9 mouse cellular contexts compared by ENCODE assay signal in genomic region chr7:4427161-4427912, GRCm38 (mm10). TPM values are rescaled to one million over a fixed set of nuclear protein-coding genes. Genes with fewer than 3 reads are reported as not detected.
DNase-seq lines count a peak whose midpoint lies in the region; ATAC-seq and TF ChIP-seq lines count a peak whose summit lies in the region.
"Had no signal": no experiment of that assay in that cellular context is flagged by ENCODE, and none has a peak within 500 bp of the region (broad histone marks: within the 10 kb centered on the region; RNA-seq: fewer than 3 reads in every experiment).

No protein-coding gene starts in this region.

- dilution Hi-C loops in CH12.LX (cut with MboI; ENCODE audit: extremely low pct_ligation_motif_present, extremely low pct_unique_long_range_greater_than_20kb, low sequenced_read_pairs) = no loop called here

- H3K36me3 ChIP-seq in CH12.LX (replicated peaks in 1 of 2; ENCODE audit: control insufficient read depth in 1 of 2, insufficient read depth in 1 of 2, low read length in 1 of 2) = peaks cover 37 to 85% of the 10 kb centered on the region in 2 experiments
- H3K36me3 ChIP-seq in forebrain, embryonic 11.5 days (ENCODE audit: control insufficient read depth, insufficient read depth, low read length) = no peaks in the 10 kb centered on the region; the same call in 1 of the 2 replicates
- peaks cover 69% of the 10 kb centered on the region for H3K36me3 ChIP-seq in heart, embryonic 15.5 days
- peaks cover 64% of the 10 kb centered on the region for H3K36me3 ChIP-seq in liver, embryonic 12.5 days
- H3K36me3 ChIP-seq in neural tube, embryonic 11.5 days (ENCODE audit: control insufficient read depth, insufficient read depth, low read length) = peaks cover 12% of the 10 kb centered on the region
- H3K36me3 ChIP-seq in stomach, embryonic 16.5 days (ENCODE audit: control insufficient read depth, insufficient read depth, low read length) = peaks cover 17% of the 10 kb centered on the region

- peak; percentile 100 for TF ChIP-seq RAD21 in CH12.LX (IDR thresholded peaks at IDR 0.05; ENCODE audit: low read depth, low read length)

- no peak overlapping the region for H3K9ac ChIP-seq in CH12.LX (ENCODE audit: insufficient read depth, low read depth)
- H3K9ac ChIP-seq in forebrain, embryonic 11.5 days (ENCODE audit: low read length) = no peak overlapping the region
- no peak overlapping the region for H3K9ac ChIP-seq in heart, embryonic 15.5 days
- no peak overlapping the region for H3K9ac ChIP-seq in liver, embryonic 12.5 days
- no peak overlapping the region for H3K9ac ChIP-seq in neural tube, embryonic 11.5 days (ENCODE audit: low read length)
- no peak overlapping the region for H3K9ac ChIP-seq in stomach, embryonic 16.5 days (ENCODE audit: low read length)

- no peak overlapping the region for H3K4me2 ChIP-seq in CH12.LX (ENCODE audit: insufficient read depth, low read depth, poor library complexity, severe bottlenecking)
- H3K4me2 ChIP-seq in forebrain, embryonic 11.5 days (ENCODE audit: low read depth, low read length, severe bottlenecking) = no peak overlapping the region
- H3K4me2 ChIP-seq in heart, embryonic 15.5 days = no peak overlapping the region
- H3K4me2 ChIP-seq in liver, embryonic 12.5 days = no peak overlapping the region
- no peak overlapping the region for H3K4me2 ChIP-seq in neural tube, embryonic 11.5 days (ENCODE audit: low read depth)
- no peak overlapping the region for H3K4me2 ChIP-seq in stomach, embryonic 16.5 days (ENCODE audit: low read depth, low read length)

- peak; percentile 90 for ATAC-seq in forebrain, embryonic 11.5 days (replicated peaks; ENCODE audit: low FRiP score)
- ATAC-seq in heart, embryonic 15.5 days (replicated peaks; ENCODE audit: insufficient number of reproducible peaks, insufficient read depth, low FRiP score, low read depth) = peak; percentile 82
- ATAC-seq in liver, embryonic 12.5 days = peak; percentile 87
- ATAC-seq in neural tube, embryonic 11.5 days (ENCODE audit: insufficient read depth, low FRiP score, low TSS enrichment) = peak; percentile 81
- peak; percentile 91 for ATAC-seq in stomach, embryonic 16.5 days (ENCODE audit: insufficient read depth, low FRiP score)

- TF ChIP-seq EP300 in CH12.LX (IDR thresholded peaks at IDR 0.05; ENCODE audit: low read length) = no peak

- in situ Hi-C loops in CH12.LX (cut with MboI; ENCODE audit: low pct_ligation_motif_present, low pct_unique_long_range_greater_than_20kb, low sequenced_read_pairs) = loop anchor here (10.0 kb wide), 2 partner anchors 303 to 393 kb away; no protein-coding TSS in a partner anchor

- no peaks in the 10 kb centered on the region for H3K79me2 ChIP-seq in CH12.LX (replicated peaks; ENCODE audit: control insufficient read depth, extremely low read depth, insufficient read depth, poor library complexity, severe bottlenecking)

- no peak for TF ChIP-seq POLR2A in CH12.LX (IDR thresholded peaks at IDR 0.05; ENCODE audit: low read depth, low read length)

- no peak overlapping the region for H3K4me3 ChIP-seq in CH12.LX (replicated peaks in 1 of 3; ENCODE audit: low read depth in 2 of 3, low read length in 2 of 3, poor library complexity in 1 of 3)
- no peak overlapping the region for H3K4me3 ChIP-seq in forebrain, embryonic 11.5 days (ENCODE audit: low read depth, low read length)
- H3K4me3 ChIP-seq in heart, embryonic 15.5 days = no peak overlapping the region
- H3K4me3 ChIP-seq in liver, embryonic 12.5 days = no peak overlapping the region
- no peak overlapping the region for H3K4me3 ChIP-seq in neural tube, embryonic 11.5 days (ENCODE audit: low read depth, low read length)
- no peak overlapping the region for H3K4me3 ChIP-seq in stomach, embryonic 16.5 days (replicated peaks; ENCODE audit: low read length)
- H3K4me3 ChIP-seq: megakaryocyte, embryonic 14.5 days had no signal

- H3K27me3 ChIP-seq in CH12.LX (replicated peaks) = no peaks in the 10 kb centered on the region
- H3K27me3 ChIP-seq in forebrain, embryonic 11.5 days (ENCODE audit: control insufficient read depth, insufficient read depth, low read length) = no peaks in the 10 kb centered on the region
- H3K27me3 ChIP-seq in heart, embryonic 15.5 days = no peaks in the 10 kb centered on the region
- H3K27me3 ChIP-seq in liver, embryonic 12.5 days (replicated peaks) = no peaks in the 10 kb centered on the region
- H3K27me3 ChIP-seq in neural tube, embryonic 11.5 days (ENCODE audit: control insufficient read depth, insufficient read depth, low read length) = no peaks in the 10 kb centered on the region
- no peaks in the 10 kb centered on the region for H3K27me3 ChIP-seq in stomach, embryonic 16.5 days (ENCODE audit: control insufficient read depth, insufficient read depth, low read length)
- H3K27me3 ChIP-seq: megakaryocyte, embryonic 14.5 days had no signal

- peak; percentile 100 for TF ChIP-seq CTCF in CH12.LX (conservative IDR thresholded peaks at IDR 0.05 in 1 of 2, IDR thresholded peaks at IDR 0.05 in 1 of 2; ENCODE audit: low read depth in 2 of 2, low read length in 2 of 2)

- H3K4me1 ChIP-seq in CH12.LX (ENCODE audit: control insufficient read depth in 1 of 2, insufficient read depth in 2 of 2) = peaks cover 0 to 30% of the 10 kb centered on the region in 2 experiments; a peak in 3 of 4 replicates
- no peaks in the 10 kb centered on the region for H3K4me1 ChIP-seq in forebrain, embryonic 11.5 days (replicated peaks; ENCODE audit: control insufficient read depth, insufficient read depth, low read length)
- no peaks in the 10 kb centered on the region for H3K4me1 ChIP-seq in heart, embryonic 15.5 days (replicated peaks)
- H3K4me1 ChIP-seq in liver, embryonic 12.5 days = no peaks in the 10 kb centered on the region
- no peaks in the 10 kb centered on the region for H3K4me1 ChIP-seq in neural tube, embryonic 11.5 days (ENCODE audit: control insufficient read depth, insufficient read depth, low read length)
- H3K4me1 ChIP-seq in stomach, embryonic 16.5 days (ENCODE audit: control insufficient read depth, insufficient read depth, low read length) = no peaks in the 10 kb centered on the region

- H3K9me3 ChIP-seq in CH12.LX (replicated peaks; ENCODE audit: low read length) = peaks cover 5% of the 10 kb centered on the region
- no peaks in the 10 kb centered on the region for H3K9me3 ChIP-seq in forebrain, embryonic 11.5 days (ENCODE audit: control insufficient read depth, low read length)
- H3K9me3 ChIP-seq in heart, embryonic 15.5 days (replicated peaks) = no peaks in the 10 kb centered on the region
- H3K9me3 ChIP-seq in liver, embryonic 12.5 days (replicated peaks) = no peaks in the 10 kb centered on the region
- H3K9me3 ChIP-seq in neural tube, embryonic 11.5 days (ENCODE audit: control insufficient read depth, low read length) = no peaks in the 10 kb centered on the region
- H3K9me3 ChIP-seq in stomach, embryonic 16.5 days (replicated peaks; ENCODE audit: control insufficient read depth, low read length) = no peaks in the 10 kb centered on the region

- WGBS in forebrain, embryonic 11.5 days = 79% methylated on average over 7 of the region's 7 CpGs
- 58% methylated on average over 7 of the region's 7 CpGs for WGBS in heart, embryonic 15.5 days
- WGBS in liver, embryonic 12.5 days (ENCODE audit: insufficient replicate concordance) = 53% methylated on average over 7 of the region's 7 CpGs
- 82% methylated on average over 7 of the region's 7 CpGs for WGBS in neural tube, embryonic 11.5 days
- 70% methylated on average over 7 of the region's 7 CpGs for WGBS in stomach, embryonic 16.5 days

- DNase-seq in CH12.LX (ENCODE audit: extremely low read depth) = peak; percentile 97
- peak; percentile 90 for DNase-seq in c-Kit-positive CD71-positive TER-119-negative erythroid progenitor cells, embryonic 14.5 days (ENCODE audit: low read depth)
- peak; percentile 91 for DNase-seq in forebrain, embryonic 11.5 days (ENCODE audit: low spot score)
- DNase-seq in kidney, postnatal 14 days = peak; percentile 92
- DNase-seq in neural tube, embryonic 11.5 days (ENCODE audit: low spot score) = peak; percentile 87

- H3K27ac ChIP-seq in CH12.LX (ENCODE audit: insufficient read depth, low read depth) = no peak overlapping the region
- no peak overlapping the region for H3K27ac ChIP-seq in forebrain, embryonic 11.5 days (ENCODE audit: low read depth, low read length)
- no peak overlapping the region for H3K27ac ChIP-seq in heart, embryonic 15.5 days
- no peak overlapping the region for H3K27ac ChIP-seq in liver, embryonic 12.5 days
- no peak overlapping the region for H3K27ac ChIP-seq in neural tube, embryonic 11.5 days (ENCODE audit: low read depth, low read length)
- no peak overlapping the region for H3K27ac ChIP-seq in stomach, embryonic 16.5 days (ENCODE audit: low read length)

RNA-seq across cellular contexts. Expression of gene Rdh13, which starts 18.1 kb away (rescaled TPM):
- 17.6 and 22.8 TPM in 2 replicates for total RNA-seq in CH12.LX (2012; rRNA removed)
- total RNA-seq in CH12.LX (2014; rRNA removed) = 18.1 and 20.9 TPM in 2 replicates
- 12.3 and 16.4 TPM in 2 replicates for polyA plus RNA-seq in CH12.LX (2012; ENCODE audit: insufficient read length, low read depth)
- 28.4 and 31.0 TPM in 2 replicates for polyA plus RNA-seq in forebrain, embryonic 11.5 days (2014; fragmentation: Nextera tagmentation; extraction: Ambion mirVana)
- 26.1 and 27.9 TPM in 2 replicates for polyA plus RNA-seq in heart, embryonic 15.5 days (2015; fragmentation: Nextera tagmentation; extraction: Ambion mirVana)
- polyA plus RNA-seq in liver, embryonic 12.5 days (2016; fragmentation: Nextera tagmentation; extraction: Ambion mirVana) = 9.8 and 10.4 TPM in 2 replicates
- polyA plus RNA-seq in neural tube, embryonic 11.5 days (2014; fragmentation: Nextera tagmentation; extraction: Ambion mirVana) = 32.2 and 32.6 TPM in 2 replicates
- polyA plus RNA-seq in stomach, embryonic 16.5 days (2015; fragmentation: Nextera tagmentation; extraction: Ambion mirVana) = 28.1 and 32.8 TPM in 2 replicates

RNA-seq across cellular contexts. Expression of gene Gp6, which starts 29.8 kb away (rescaled TPM):
- 0.17 and 0.55 TPM in 2 replicates for total RNA-seq in CH12.LX (2012; rRNA removed)
- 1.6 and 2.0 TPM in 2 replicates for total RNA-seq in CH12.LX (2014; rRNA removed)
- 0.60 and 0.64 TPM in 2 replicates for polyA plus RNA-seq in CH12.LX (2012; ENCODE audit: insufficient read length, low read depth)
- 0.28 and 1.0 TPM in 2 replicates for polyA plus RNA-seq in forebrain, embryonic 11.5 days (2014; fragmentation: Nextera tagmentation; extraction: Ambion mirVana)
- 0.18 and 0.48 TPM in 2 replicates for polyA plus RNA-seq in heart, embryonic 15.5 days (2015; fragmentation: Nextera tagmentation; extraction: Ambion mirVana)
- 5.0 and 5.5 TPM in 2 replicates for polyA plus RNA-seq in liver, embryonic 12.5 days (2016; fragmentation: Nextera tagmentation; extraction: Ambion mirVana)
- polyA plus RNA-seq in neural tube, embryonic 11.5 days (2014; fragmentation: Nextera tagmentation; extraction: Ambion mirVana) = 0.93 and 0.97 TPM in 2 replicates
- polyA plus RNA-seq in stomach, embryonic 16.5 days (2015; fragmentation: Nextera tagmentation; extraction: Ambion mirVana) = 0.10 and 0.32 TPM in 2 replicates

RNA-seq across cellular contexts. Expression of gene Eps8l1, which starts 33.1 kb away (rescaled TPM):
- total RNA-seq in CH12.LX (2012; rRNA removed) = 5.8 and 6.0 TPM in 2 replicates
- 4.2 and 5.4 TPM in 2 replicates for total RNA-seq in CH12.LX (2014; rRNA removed)
- 8.4 and 11.3 TPM in 2 replicates for polyA plus RNA-seq in CH12.LX (2012; ENCODE audit: insufficient read length, low read depth)
- polyA plus RNA-seq in forebrain, embryonic 11.5 days (2014; fragmentation: Nextera tagmentation; extraction: Ambion mirVana) = 3.3 and 3.8 TPM in 2 replicates
- polyA plus RNA-seq in heart, embryonic 15.5 days (2015; fragmentation: Nextera tagmentation; extraction: Ambion mirVana) = 4.8 TPM in 2 replicates
- 1.3 and 2.1 TPM in 2 replicates for polyA plus RNA-seq in liver, embryonic 12.5 days (2016; fragmentation: Nextera tagmentation; extraction: Ambion mirVana)
- polyA plus RNA-seq in neural tube, embryonic 11.5 days (2014; fragmentation: Nextera tagmentation; extraction: Ambion mirVana) = 4.6 and 4.7 TPM in 2 replicates
- polyA plus RNA-seq in stomach, embryonic 16.5 days (2015; fragmentation: Nextera tagmentation; extraction: Ambion mirVana) = 12.1 and 15.0 TPM in 2 replicates
